In the genomic region with DNA sequence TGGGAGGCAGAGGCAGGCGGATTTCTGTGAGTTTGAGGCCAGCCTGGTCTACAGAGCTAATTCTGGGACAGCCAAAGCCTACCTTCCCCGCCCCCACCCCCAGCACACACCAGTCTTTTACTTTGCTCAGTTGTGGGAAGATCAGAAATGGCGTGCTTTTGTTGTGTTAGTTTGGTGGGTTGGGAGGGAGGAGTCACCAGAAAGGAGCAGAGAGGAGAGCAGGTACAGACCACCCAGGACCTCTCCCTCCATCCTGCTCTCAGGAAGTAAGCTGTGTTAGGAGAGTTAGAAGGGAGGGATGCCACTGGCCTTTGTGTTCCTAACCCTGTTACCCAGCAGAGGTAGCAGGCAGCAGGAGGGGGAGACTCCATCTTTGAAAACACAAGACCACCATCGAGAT, we compare ENCODE assay signal across 21 mouse cellular contexts. TPM values are rescaled to one million over a fixed set of nuclear protein-coding genes. Genes with fewer than 3 reads are reported as not detected.
DNase-seq lines count a peak whose midpoint lies in the region; TF ChIP-seq lines count a peak whose summit lies in the region.
"Had no signal": no experiment of that assay in that cellular context is flagged by ENCODE, and none has a peak within 500 bp of the region (broad histone marks: within the 10 kb centered on the region; RNA-seq: fewer than 3 reads in every experiment).

No protein-coding gene starts in this region.

- DNase-seq in ES-CJ7 (ENCODE audit: low read depth, low spot score) (peak; percentile 65), ZHBTc4 (ENCODE audit: low read depth, low spot score) (peak; percentile 51)
- DNase-seq in urinary bladder, adult 18-20 months (ENCODE audit: low spot score in 2 of 2), result no peak
- DNase-seq in heart, postnatal 25 days (ENCODE audit: low spot score), result no peak
- DNase-seq: adrenal gland, adult 2 months; adrenal gland, postnatal 10 days; adrenal gland, postnatal 25 days; B cell, adult 2 months; cerebellum, adult 11 months; cerebellum, adult 18-20 months; cerebellum, adult 8-10 months; cerebellum, adult 9-11 months; cerebellum, postnatal 14 days; cerebellum, postnatal 36 days; forebrain, postnatal 0 days had no signal

- peak overlapping the region; percentile 5 for H3K4me3 ChIP-seq in E14TG2a.4 (replicated peaks; ENCODE audit: low read length)
- H3K4me3 ChIP-seq: embryonic facial prominence, embryonic 10.5 days; embryonic facial prominence, embryonic 12.5 days; forebrain, embryonic 13.5 days; forebrain, embryonic 15.5 days had no signal

- H3K4me1 ChIP-seq in E14TG2a.4 (replicated peaks; ENCODE audit: low read depth, low read length), result peaks cover 84% of the 10 kb centered on the region
- H3K4me1 ChIP-seq: embryonic facial prominence, embryonic 10.5 days; embryonic facial prominence, embryonic 12.5 days; forebrain, embryonic 13.5 days; forebrain, embryonic 15.5 days had no signal

- peaks cover 79% of the 10 kb centered on the region for H3K36me3 ChIP-seq in E14TG2a.4 (ENCODE audit: insufficient read depth, low read length)

- H3K9me3 ChIP-seq in E14TG2a.4 (ENCODE audit: low read length), result no peaks in the 10 kb centered on the region
- H3K9me3 ChIP-seq: embryonic facial prominence, embryonic 10.5 days; embryonic facial prominence, embryonic 12.5 days; forebrain, embryonic 13.5 days; forebrain, embryonic 15.5 days had no signal

- H3K27me3 ChIP-seq in E14TG2a.4 (ENCODE audit: insufficient read depth, low read length), result peaks cover 20% of the 10 kb centered on the region
- H3K27me3 ChIP-seq: CH12.LX; embryonic facial prominence, embryonic 12.5 days; forebrain, embryonic 13.5 days; forebrain, embryonic 15.5 days had no signal

- no peak for TF ChIP-seq CTCF in E14TG2a.4 (conservative IDR thresholded peaks at IDR 0.05; ENCODE audit: low read length)

- intact Hi-C loops in heart, postnatal 25 days (cut with DNase I), result no loop called here

RNA-seq across cellular contexts. Expression of a gene that starts 16.8 kb away (rescaled TPM):
- total RNA-seq in heart, postnatal 25 days (2021), result 10 to 100 TPM in 1 of 2 experiments, 1 to 10 TPM in 1; 9.1 to 18.4 TPM

RNA-seq across cellular contexts. Expression of a gene that starts 28.4 kb away (rescaled TPM):
- 1 to 10 TPM; 5.5 to 5.9 TPM for total RNA-seq in heart, postnatal 25 days (2021)

RNA-seq across cellular contexts. Expression of a gene that starts 33.7 kb away (rescaled TPM):
- 100 to 1,000 TPM; 107 to 111 TPM for total RNA-seq in heart, postnatal 25 days (2021)

Comparison
In these comparisons a context has a peak if more than half of its experiments do, and no peak if none do; other contexts are left out.
1. DNase-seq: peak in ES-CJ7 (single experiment) and ZHBTc4 (single experiment); none in urinary bladder, adult 18-20 months (0 of 2) and heart, postnatal 25 days (single experiment).